Mouse (Mus musculus) CH12.LX (cell line): ENCODE results near the gene Jak1.

Experiments used
- E2F4 ChIP-seq: IDR thresholded peaks from 2 replicates; pipeline ENCODE4 v1.6.1; 2011; ENCODE audit warnings: low read depth, low read length, improper control_type of control experiment; ENCODE audit not compliant: insufficient replicate concordance
- POLR2A ChIP-seq: IDR thresholded peaks from 2 replicates; pipeline ENCODE4 v1.6.1; 2011; ENCODE audit warnings: low read depth, mild to moderate bottlenecking, improper control_type of control experiment, low read length
- POLR2AphosphoS2 ChIP-seq: IDR thresholded peaks from 2 replicates; pipeline ENCODE4 v1.6.1; 2011; ENCODE audit warnings: low read depth, low read length, improper control_type of control experiment
- ZC3H11A ChIP-seq: IDR thresholded peaks from 2 replicates; pipeline ENCODE4 v1.6.1; 2012; ENCODE audit warnings: low read depth, mild to moderate bottlenecking, inconsistent platforms, low read length, improper control_type of control experiment
- ZNF384 ChIP-seq: IDR thresholded peaks from 2 replicates; pipeline ENCODE4 v1.6.1; 2012; ENCODE audit warnings: low read depth, low read length, improper control_type of control experiment, inconsistent platforms

DNA sequence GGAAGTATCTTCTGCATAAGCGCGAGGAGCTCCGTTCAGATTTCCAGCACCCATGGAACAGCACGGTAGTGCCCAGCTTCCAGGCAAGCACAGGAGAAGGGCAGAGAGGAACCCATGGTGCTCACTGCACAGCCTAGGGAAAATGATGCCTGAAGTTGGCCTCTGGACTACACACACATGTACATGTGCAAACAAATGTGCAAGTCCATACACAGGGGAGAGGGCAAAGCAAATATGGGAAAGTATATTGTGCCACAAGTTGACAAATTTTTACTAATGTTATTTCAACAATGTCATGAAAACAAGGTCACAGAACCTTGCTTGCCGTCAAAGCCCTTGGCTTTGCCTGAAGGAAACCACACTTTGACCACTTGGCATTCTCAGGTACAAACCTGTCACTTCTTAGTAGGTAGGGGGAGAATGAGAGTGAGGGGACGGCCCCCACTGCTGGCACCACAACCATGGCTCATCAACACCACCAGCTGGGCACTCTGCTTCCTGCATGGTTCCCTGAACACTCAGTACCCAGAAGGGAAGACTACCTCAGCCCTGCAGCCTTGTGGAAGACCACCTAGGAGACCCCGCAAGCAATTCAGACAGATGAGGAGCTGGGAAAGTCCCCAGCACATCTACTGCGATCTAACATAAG, 65.5 kb downstream of the Jak1 start:
- TF ChIP-seq ZNF384 (no peak), E2F4 (no peak), POLR2AphosphoS2 (no peak), ZC3H11A (no peak), POLR2A (no peak)
